ENCODE assay signal across 8 mouse cellular contexts in the genomic region with DNA sequence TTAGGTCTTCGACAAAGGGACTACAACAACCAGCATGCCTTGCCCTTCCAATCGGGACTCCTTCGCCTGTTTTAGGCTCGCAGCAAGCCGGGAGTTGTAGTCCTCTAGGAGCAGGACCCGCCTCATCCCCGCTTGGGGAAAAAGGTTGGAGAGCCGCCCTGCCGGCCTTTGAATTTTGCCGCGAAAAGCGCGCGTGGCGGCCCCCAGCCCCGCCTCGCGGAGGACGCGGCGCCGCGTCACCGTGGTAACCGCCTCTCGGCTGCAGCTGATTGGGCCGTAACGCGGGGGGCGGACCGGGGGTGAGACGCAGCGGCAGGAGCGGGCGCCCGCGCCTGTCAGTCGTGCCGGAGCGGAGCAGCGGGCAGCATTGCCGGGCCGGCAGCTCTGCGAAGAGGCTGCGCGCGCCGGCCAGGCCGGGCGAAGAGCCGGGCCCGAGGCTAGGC. TPM values are rescaled to one million over a fixed set of nuclear protein-coding genes. Genes with fewer than 3 reads are reported as not detected.
A peak's percentile ranks its signal among the peaks of the same experiment; 100 is the strongest.
DNase-seq lines count a peak whose midpoint lies in the region; ATAC-seq and TF ChIP-seq lines count a peak whose summit lies in the region.

No protein-coding gene starts in this region.

- no peaks in the 10 kb centered on the region for H3K36me3 ChIP-seq in embryonic facial prominence, embryonic 12.5 days
- no peaks in the 10 kb centered on the region for H3K36me3 ChIP-seq in heart, adult 2 months (ENCODE audit: control insufficient read depth, insufficient read depth, low read length)
- no peaks in the 10 kb centered on the region for H3K36me3 ChIP-seq in kidney, adult 2 months (ENCODE audit: control insufficient read depth, insufficient read depth, low read length)
- no peaks in the 10 kb centered on the region for H3K36me3 ChIP-seq in limb, embryonic 11.5 days (ENCODE audit: control insufficient read depth, insufficient read depth, low read length)
- no peaks in the 10 kb centered on the region for H3K36me3 ChIP-seq in midbrain, embryonic 14.5 days (ENCODE audit: control insufficient read depth, insufficient read depth, low read length)

- 0 out of 2 replicates have a peak, but pooled peaks cover 6% of the 10 kb centered on the region for H3K9me3 ChIP-seq in embryonic facial prominence, embryonic 12.5 days
- no peaks in the 10 kb centered on the region for H3K9me3 ChIP-seq in limb, embryonic 11.5 days (ENCODE audit: control insufficient read depth, low read length)
- no peaks in the 10 kb centered on the region for H3K9me3 ChIP-seq in midbrain, embryonic 14.5 days (ENCODE audit: control insufficient read depth, low read length)

- peak; percentile 87 for TF ChIP-seq POLR2A in heart, adult 2 months (IDR thresholded peaks at IDR 0.05; ENCODE audit: insufficient read depth, low read depth, low read length)
- TF ChIP-seq POLR2A in kidney, adult 2 months (IDR thresholded peaks at IDR 0.05; ENCODE audit: low read depth, low read length): peak; percentile 60

- peak; percentile 84 for DNase-seq in 3T3-L1 (ENCODE audit: low read depth, low spot score)
- peak; percentile 99 for DNase-seq in adrenal gland, postnatal 25 days
- DNase-seq in heart, adult 2 months: peak; percentile 96 to 97
- DNase-seq in kidney, adult 2 months: peak; percentile 97
- peak; percentile 97 for DNase-seq in limb, embryonic 11.5 days (ENCODE audit: low spot score)
- DNase-seq in midbrain, embryonic 14.5 days: peak; percentile 99
- peak; percentile 60 for DNase-seq in spleen, adult 12 weeks (ENCODE audit: low spot score)

- peak overlapping the region; percentile 75 for H3K27ac ChIP-seq in embryonic facial prominence, embryonic 12.5 days
- H3K27ac ChIP-seq in heart, adult 2 months: peak overlapping the region; percentile 48
- H3K27ac ChIP-seq in kidney, adult 2 months (ENCODE audit: insufficient read depth, low read depth, low read length): peak overlapping the region; percentile 20; the same call in 1 of the 2 replicates
- peak overlapping the region; percentile 48; the same call in 1 of the 2 replicates for H3K27ac ChIP-seq in limb, embryonic 11.5 days (replicated peaks; ENCODE audit: low read depth, low read length)
- peak overlapping the region; percentile 92 for H3K27ac ChIP-seq in midbrain, embryonic 14.5 days (replicated peaks; ENCODE audit: low read depth, low read length)

- no peak for TF ChIP-seq EP300 in heart, adult 2 months (IDR thresholded peaks at IDR 0.05; ENCODE audit: insufficient read depth, low read depth, low read length)

- under 1% methylated on average over 51 of the region's 52 CpGs for WGBS in embryonic facial prominence, embryonic 12.5 days
- WGBS in heart, adult 2 months: under 1% methylated on average over 52 of the region's 52 CpGs
- under 1% methylated on average over 52 of the region's 52 CpGs for WGBS in kidney, adult 2 months
- 0% methylated on average over 52 of the region's 52 CpGs for WGBS in limb, embryonic 11.5 days
- under 1% methylated on average over 51 of the region's 52 CpGs for WGBS in midbrain, embryonic 14.5 days

- intact Hi-C loops in heart, adult 2 months (cut with DNase I): loop anchor here (2.0 kb wide), 1 partner anchor 42 kb away; no protein-coding TSS in a partner anchor

- peak; percentile 34 for TF ChIP-seq CTCF in heart, adult 2 months (IDR thresholded peaks at IDR 0.05)
- no peak for TF ChIP-seq CTCF in kidney, adult 2 months (conservative IDR thresholded peaks at IDR 0.05; ENCODE audit: insufficient read depth, insufficient read length, low read depth, low read length)

- H3K79me2 ChIP-seq in heart, adult 2 months (replicated peaks; ENCODE audit: control insufficient read depth, insufficient read depth, low read length): no peaks in the 10 kb centered on the region

- peaks cover 42% of the 10 kb centered on the region for H3K4me1 ChIP-seq in embryonic facial prominence, embryonic 12.5 days
- peaks cover 5% of the 10 kb centered on the region for H3K4me1 ChIP-seq in heart, adult 2 months (ENCODE audit: control insufficient read depth, insufficient read depth, low read length)
- peaks cover 6% of the 10 kb centered on the region; the same call in 1 of the 2 replicates for H3K4me1 ChIP-seq in kidney, adult 2 months (ENCODE audit: control insufficient read depth, insufficient read depth, low read length)
- peaks cover 29% of the 10 kb centered on the region for H3K4me1 ChIP-seq in limb, embryonic 11.5 days (ENCODE audit: control insufficient read depth, insufficient read depth, low read length)
- H3K4me1 ChIP-seq in midbrain, embryonic 14.5 days (ENCODE audit: control insufficient read depth, insufficient read depth, low read length): peaks cover 36% of the 10 kb centered on the region

- H3K27me3 ChIP-seq in embryonic facial prominence, embryonic 12.5 days: peaks cover 37% of the 10 kb centered on the region
- no peaks in the 10 kb centered on the region for H3K27me3 ChIP-seq in heart, adult 2 months (ENCODE audit: control insufficient read depth, insufficient read depth, low read length)
- H3K27me3 ChIP-seq in kidney, adult 2 months (replicated peaks; ENCODE audit: control insufficient read depth, insufficient read depth, low read length): no peaks in the 10 kb centered on the region
- H3K27me3 ChIP-seq in limb, embryonic 11.5 days (ENCODE audit: control insufficient read depth, insufficient read depth, low read length): peaks cover 24% of the 10 kb centered on the region
- H3K27me3 ChIP-seq in midbrain, embryonic 14.5 days (ENCODE audit: control insufficient read depth, insufficient read depth, low read length): no peaks in the 10 kb centered on the region

- H3K9ac ChIP-seq in embryonic facial prominence, embryonic 12.5 days: peak overlapping the region; percentile 62
- H3K9ac ChIP-seq in heart, adult 2 months (ENCODE audit: low read depth, low read length): peak overlapping the region; percentile 63
- peak overlapping the region; percentile 58 for H3K9ac ChIP-seq in limb, embryonic 11.5 days (ENCODE audit: low read length)
- H3K9ac ChIP-seq in midbrain, embryonic 14.5 days (replicated peaks; ENCODE audit: low read length): peak overlapping the region; percentile 77

- H3K4me2 ChIP-seq in embryonic facial prominence, embryonic 12.5 days (replicated peaks): peak overlapping the region; percentile 96
- H3K4me2 ChIP-seq in limb, embryonic 11.5 days (ENCODE audit: low read depth, severe bottlenecking): peak overlapping the region; percentile 98
- peak overlapping the region; percentile 89 for H3K4me2 ChIP-seq in midbrain, embryonic 14.5 days (ENCODE audit: low read length)

- peak; percentile 89 for ATAC-seq in embryonic facial prominence, embryonic 12.5 days (ENCODE audit: insufficient number of reproducible peaks, insufficient read depth, low FRiP score, low TSS enrichment)
- peak; percentile 86 for ATAC-seq in limb, embryonic 11.5 days (ENCODE audit: insufficient number of reproducible peaks, low FRiP score, low TSS enrichment, low read depth)
- ATAC-seq in midbrain, embryonic 14.5 days (ENCODE audit: low FRiP score, low TSS enrichment): peak; percentile 87

- peak overlapping the region; percentile 66 for H3K4me3 ChIP-seq in embryonic facial prominence, embryonic 12.5 days
- H3K4me3 ChIP-seq in heart, adult 2 months: peak overlapping the region; percentile 80
- peak overlapping the region; percentile 79 for H3K4me3 ChIP-seq in kidney, adult 2 months (ENCODE audit: insufficient read depth, low read depth, low read length)
- peak overlapping the region; percentile 69 for H3K4me3 ChIP-seq in limb, embryonic 11.5 days (ENCODE audit: low read depth, low read length)
- peak overlapping the region; percentile 79 for H3K4me3 ChIP-seq in midbrain, embryonic 14.5 days (replicated peaks; ENCODE audit: low read depth, low read length)

RNA-seq across cellular contexts. Expression of a gene that starts 0.7 kb away (rescaled TPM):
- total RNA-seq in adrenal gland, postnatal 25 days (2021): 26.9 and 39.8 TPM in 2 replicates
- polyA plus RNA-seq in embryonic facial prominence, embryonic 12.5 days (2016; fragmentation: Nextera tagmentation; extraction: Ambion mirVana): 2.9 and 3.4 TPM in 2 replicates
- total RNA-seq in heart, adult 2 months (2021): 1 to 10 TPM; 2.1 to 5.0 TPM
- polyA plus RNA-seq in heart, adult 2 months (2012; rRNA removed): 2.0 and 2.8 TPM in 2 replicates
- polyA plus RNA-seq in kidney, adult 2 months (2012; rRNA removed): 4.9 and 5.5 TPM in 2 replicates
- 2.4 and 2.5 TPM in 2 replicates for polyA plus RNA-seq in limb, embryonic 11.5 days (2014; fragmentation: Nextera tagmentation; extraction: Ambion mirVana)
- polyA plus RNA-seq in midbrain, embryonic 14.5 days (2014; fragmentation: Nextera tagmentation; extraction: Ambion mirVana): 5.7 and 7.0 TPM in 2 replicates

Comparison
In these comparisons a context has a peak if more than half of its experiments do, and no peak if none do; other contexts are left out.
1. Peak in every context shown above with its lines: DNase-seq, ATAC-seq, H3K4me3 ChIP-seq and H3K27ac ChIP-seq.
2. H3K27ac ChIP-seq: peak in every context shown above with its lines; median percentile 92 in midbrain, embryonic 14.5 days; 75 in embryonic facial prominence, embryonic 12.5 days; 48 in heart, adult 2 months; 48 in limb, embryonic 11.5 days; 20 in kidney, adult 2 months.